Mouse (Mus musculus): ENCODE data around the gene Adcy2. TPM values are rescaled to one million over a fixed set of nuclear protein-coding genes. Genes with fewer than 3 reads are reported as not detected.

The Adcy2 gene
- total and polyA plus RNA-seq, 3 experiments = not detected

- Histone ChIP-seq H3K27me3 (ENCODE audit: control insufficient read depth in 1 of 2, insufficient read depth in 2 of 2, low read length in 2 of 2) (no peaks in the 10 kb centered on the region), H3K27ac (ENCODE audit: control insufficient read depth, low read depth, low read length) (no peak overlapping the region), H3K9me3 (replicated peaks; ENCODE audit: insufficient read depth, low read length) (no peaks in the 10 kb centered on the region), H3K4me1 (ENCODE audit: control insufficient read depth in 1 of 2, insufficient read depth in 2 of 2, low read length in 2 of 2) (no peaks in the 10 kb centered on the region), H3K36me3 (ENCODE audit: control insufficient read depth in 1 of 2, insufficient read depth in 2 of 2, low read length in 2 of 2) (no peaks in the 10 kb centered on the region), H3K79me2 (ENCODE audit: control insufficient read depth, insufficient read depth, low read length, poor library complexity) (no peaks in the 10 kb centered on the region), H3K9ac (ENCODE audit: control insufficient read depth, low read depth, low read length, poor library complexity, severe bottlenecking) (no peak overlapping the region), H3K4me3 (ENCODE audit: control insufficient read depth in 1 of 2, insufficient read depth in 1 of 2, low read depth in 2 of 2, low read length in 2 of 2) (no peak overlapping the region)
- TF ChIP-seq ZKSCAN1 (IDR thresholded peaks at IDR 0.05; ENCODE audit: low read depth, low read length) (no peak), SIN3A (IDR thresholded peaks at IDR 0.05; ENCODE audit: low read length) (no peak), POLR2AphosphoS5 (IDR thresholded peaks at IDR 0.05; ENCODE audit: borderline replicate concordance, low read depth, low read length) (no peak), NELFE (IDR thresholded peaks at IDR 0.05; ENCODE audit: low read depth, low read length) (no peak), MYC (IDR thresholded peaks at IDR 0.05; ENCODE audit: low read depth, low read length) (no peak)
- DNase-seq (ENCODE audit: low read depth, low spot score) = no peak
Observed at GRCm38 (mm10) chr13:68835424-68836045, 163.8 kb downstream of the Adcy2 start.

- Histone ChIP-seq H3K9me3 (replicated peaks; ENCODE audit: insufficient read depth, low read length) (no peaks in the 10 kb centered on the region), H3K4me1 (ENCODE audit: control insufficient read depth in 1 of 2, insufficient read depth in 2 of 2, low read length in 2 of 2) (no peaks in the 10 kb centered on the region), H3K36me3 (ENCODE audit: control insufficient read depth in 1 of 2, insufficient read depth in 2 of 2, low read length in 2 of 2) (no peaks in the 10 kb centered on the region), H3K9ac (ENCODE audit: control insufficient read depth, low read depth, low read length, poor library complexity, severe bottlenecking) (no peak overlapping the region), H3K27me3 (ENCODE audit: control insufficient read depth in 1 of 2, insufficient read depth in 2 of 2, low read length in 2 of 2) (no peaks in the 10 kb centered on the region), H3K79me2 (ENCODE audit: control insufficient read depth, insufficient read depth, low read length, poor library complexity) (no peaks in the 10 kb centered on the region), H3K4me3 (ENCODE audit: control insufficient read depth in 1 of 2, insufficient read depth in 1 of 2, low read depth in 2 of 2, low read length in 2 of 2) (no peak overlapping the region), H3K27ac (ENCODE audit: control insufficient read depth, low read depth, low read length) (no peak overlapping the region)
- DNase-seq (ENCODE audit: low read depth, low spot score) = no peak
- TF ChIP-seq MXI1 (IDR thresholded peaks at IDR 0.05; ENCODE audit: low read depth, low read length) = no peak
- no peak for TF ChIP-seq ZC3H11A (IDR thresholded peaks at IDR 0.05; ENCODE audit: low read depth, low read length)
- no peak for TF ChIP-seq USF2 (IDR thresholded peaks at IDR 0.05; ENCODE audit: borderline replicate concordance in 1 of 2, insufficient read depth in 1 of 2, low read depth in 1 of 2, low read length in 2 of 2)
- no peak for TF ChIP-seq KAT2A (conservative IDR thresholded peaks at IDR 0.05; ENCODE audit: low read depth, low read length)
- TF ChIP-seq ELF1 (IDR thresholded peaks at IDR 0.05; ENCODE audit: low read depth, low read length) = no peak
- TF ChIP-seq ZMIZ1 (IDR thresholded peaks at IDR 0.05; ENCODE audit: low read depth, low read length) = no peak
- no peak for TF ChIP-seq POLR2AphosphoS2 (IDR thresholded peaks at IDR 0.05; ENCODE audit: low read length)
- no peak for TF ChIP-seq GATA1 (IDR thresholded peaks at IDR 0.05; ENCODE audit: low read depth, low read length)
- no peak for TF ChIP-seq HCFC1 (IDR thresholded peaks at IDR 0.05; ENCODE audit: low read depth, low read length)
Observed at GRCm38 (mm10) chr13:68832141-68832540, 167.2 kb downstream of the Adcy2 start.

Data from MEL (cell line).